Mouse (Mus musculus) spleen, adult 2 months (tissue): ENCODE measurements around the gene Ceacam19.

Experiments
- CTCF ChIP-seq: fragments of 200-500 bp; IDR thresholded peaks from 2 replicates; pipeline ENCODE4 v1.5.1; 2011; ENCODE audit warnings: mild to moderate bottlenecking, inconsistent platforms; ENCODE audit not compliant: insufficient read depth, insufficient read length, insufficient replicate concordance; ENCODE audit errors: extremely low read depth
- POLR2A ChIP-seq: fragments of 200-500 bp; IDR thresholded peaks from 2 replicates; pipeline ENCODE4 v1.6.1; 2011; ENCODE audit warnings: low read depth, low read length, inconsistent platforms

GRCm38 (mm10) chr7:19910421-19911291, 22.9 kb upstream of the Ceacam19 start:
- TF ChIP-seq CTCF (peak; percentile 94), POLR2A (no peak)
